Mouse (Mus musculus) gastrocnemius, adult 18-20 months (tissue): ENCODE data around the gene Crlf3. TPM values are rescaled to one million over a fixed set of nuclear protein-coding genes. Genes with fewer than 3 reads are reported as not detected.
"Not testable (repeated sequence)": the region's sequence is repeated elsewhere in the genome, so short reads cannot be mapped to it uniquely, and the experiment has no call there.

ENCODE experiments used
- DNase-seq: peaks from one replicate; pipeline ENCODE4 v3.0.0; 2021; ENCODE audit warnings: low spot score
- total RNA-seq, 2 experiments: library from RNA; stranded (reverse); gene quantifications; 2 replicates each; pipeline ENCODE4 v1.2.3; 2021

Crlf3 gene
- total RNA-seq, 2 experiments from 2014 or later: 3.4 to 3.9 TPM

DNA sequence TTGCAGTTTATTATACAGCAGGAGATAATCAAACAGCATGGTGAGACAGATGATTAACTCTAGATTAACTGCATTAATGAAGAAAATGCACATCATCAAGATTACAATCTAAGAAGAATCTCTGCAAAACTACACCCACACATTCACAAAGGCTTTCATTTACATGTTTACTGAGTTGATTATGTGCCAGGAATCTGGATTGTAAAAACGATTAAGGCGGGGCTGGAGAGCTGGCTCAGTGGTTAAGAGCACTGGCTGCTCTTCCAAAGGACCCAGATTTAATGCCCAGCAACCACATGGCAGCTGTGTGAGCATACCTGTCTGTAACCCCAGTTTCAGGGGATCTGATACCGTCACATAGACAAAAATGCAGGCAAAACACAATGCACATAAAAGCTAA lies 11.0 kb downstream of the Crlf3 start:
- DNase-seq: no peak

DNA sequence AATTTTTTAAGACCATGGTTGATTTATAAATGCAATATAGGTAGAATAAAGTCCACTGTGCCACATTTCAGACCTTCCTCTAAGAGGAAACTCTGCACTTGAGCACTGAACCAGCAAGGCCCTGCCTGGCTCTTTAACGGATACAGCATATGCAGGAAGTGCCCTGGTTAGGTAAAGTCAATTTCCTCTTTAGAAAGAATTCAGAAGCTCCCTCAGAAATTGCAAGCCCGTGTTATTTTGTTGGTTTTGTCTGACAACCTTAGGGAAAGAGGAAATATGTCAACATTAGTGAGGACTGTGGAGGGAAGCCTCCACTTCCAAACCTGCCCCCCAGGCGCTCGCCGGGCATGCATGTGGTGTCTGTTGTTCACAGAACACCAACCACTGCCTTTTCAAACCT lies 13.2 kb downstream of the Crlf3 start:
- DNase-seq: no peak

DNA sequence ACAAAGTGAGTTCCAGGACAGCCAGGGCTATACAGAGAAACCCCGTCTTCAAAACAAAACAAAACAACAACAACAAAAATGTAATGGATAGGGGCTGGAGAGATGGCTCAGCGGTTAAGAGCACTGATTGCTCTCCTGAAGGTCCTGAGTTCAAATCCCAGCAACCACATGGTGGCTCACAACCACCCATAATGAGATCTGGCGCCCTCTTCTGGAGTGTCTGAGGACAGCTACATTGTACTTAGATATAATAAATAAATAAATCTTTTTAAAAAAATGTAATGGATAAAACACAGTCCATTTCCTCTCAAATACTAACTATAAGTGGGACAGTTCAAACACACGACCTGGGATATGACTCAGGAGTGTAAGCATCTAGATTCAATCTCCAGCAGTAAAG lies 14.4 kb downstream of the Crlf3 start:
- not testable (repeated sequence) for DNase-seq

DNA sequence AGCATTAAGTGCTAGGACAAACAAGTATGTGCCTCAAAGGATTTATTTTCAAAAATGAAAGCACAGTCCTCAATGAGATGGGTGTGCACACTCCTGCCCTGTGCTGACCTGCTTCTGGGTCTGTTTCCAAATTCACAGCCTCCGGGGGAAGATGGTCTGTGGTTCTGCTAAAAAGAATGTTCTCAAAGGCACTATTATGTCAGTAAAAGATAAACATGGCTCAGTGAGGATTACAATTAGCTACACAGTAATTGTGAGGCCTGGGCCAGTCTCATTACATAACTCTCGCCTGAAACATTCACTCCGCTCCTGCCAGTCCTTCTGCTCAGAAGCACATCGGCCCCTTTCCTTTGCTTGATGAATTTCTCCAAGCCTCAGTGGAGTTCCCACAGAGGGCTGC lies 18.6 kb downstream of the Crlf3 start:
- DNase-seq: peak; percentile 15

DNA sequence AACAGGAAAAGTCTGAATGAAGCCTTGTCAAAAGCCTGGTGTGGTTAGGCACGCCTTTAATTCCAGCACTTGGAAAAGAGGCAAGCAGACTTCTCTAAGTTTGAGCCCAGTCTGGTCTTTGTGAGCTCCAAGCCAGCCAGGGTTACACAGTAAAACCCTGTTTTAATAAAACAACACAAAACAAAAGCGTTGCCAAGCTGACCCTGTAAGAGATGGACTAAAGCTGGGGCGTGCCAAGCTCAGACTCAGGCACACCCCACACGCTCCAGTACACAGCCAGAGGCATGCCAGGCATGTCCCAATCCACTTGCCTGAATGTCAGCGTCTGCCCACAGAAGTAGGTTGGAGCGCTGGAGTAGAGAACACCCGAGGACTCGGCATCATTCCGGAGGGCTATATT lies 24.6 kb downstream of the Crlf3 start:
- DNase-seq: no peak

DNA sequence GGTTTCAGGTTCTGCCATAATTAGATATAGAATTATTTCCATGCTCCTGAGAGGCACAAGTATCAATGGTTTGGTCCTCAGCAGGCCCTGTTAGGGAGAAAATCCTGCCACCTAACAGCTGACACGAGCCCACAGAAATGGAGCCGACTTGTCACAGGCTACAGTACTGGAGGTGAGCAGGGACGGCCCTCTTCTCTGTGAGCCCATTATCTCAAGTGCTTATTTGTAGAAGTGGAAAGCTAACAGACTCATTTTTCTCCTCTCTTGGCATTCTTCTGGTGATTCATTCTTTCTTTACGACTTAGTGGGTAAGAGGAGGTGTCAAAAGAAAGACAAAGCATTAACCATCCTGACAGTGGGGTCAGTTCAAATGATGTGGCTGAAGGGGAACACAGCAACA lies 26.1 kb downstream of the Crlf3 start:
- no peak for DNase-seq

DNA sequence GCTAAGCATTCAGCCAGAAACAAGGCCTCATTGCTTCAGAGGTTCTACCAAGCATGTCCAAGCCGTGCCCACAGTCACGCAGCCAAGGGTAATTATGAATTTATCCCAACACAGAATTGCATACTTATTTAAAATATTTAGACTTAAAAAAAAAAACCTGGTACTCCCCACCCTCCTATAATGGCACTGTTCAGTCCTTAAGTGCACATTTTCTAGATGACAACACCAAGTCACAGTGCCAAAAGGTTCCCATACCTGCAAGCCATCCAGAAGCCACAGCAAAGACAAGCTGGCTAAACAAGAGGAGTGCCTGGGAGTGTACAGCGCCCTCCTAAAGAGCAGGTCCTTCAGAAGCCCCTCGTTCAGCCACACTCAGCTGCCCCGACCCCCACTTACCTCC lies 27.6 kb downstream of the Crlf3 start:
- DNase-seq: no peak

DNA sequence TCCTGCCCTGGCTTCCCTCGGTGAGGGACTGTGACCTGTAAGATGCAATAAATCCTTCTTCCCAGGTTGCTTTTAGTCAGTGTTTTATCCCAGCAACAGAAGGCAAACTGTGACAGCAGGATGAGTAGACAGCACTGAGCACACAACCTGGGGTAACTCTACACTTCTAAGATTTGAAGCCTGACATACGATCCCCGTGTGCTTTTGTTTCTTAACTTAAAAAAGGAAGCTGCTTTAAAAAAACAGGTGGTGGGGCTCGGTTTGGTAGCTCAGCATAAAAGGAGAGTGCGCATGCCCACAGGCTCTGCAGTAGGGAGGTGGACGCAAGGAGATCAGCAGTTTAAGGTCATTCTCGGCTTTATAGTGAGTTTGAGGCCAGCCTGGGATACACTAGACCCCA lies 28.3 kb downstream of the Crlf3 start:
- DNase-seq: no peak

DNA sequence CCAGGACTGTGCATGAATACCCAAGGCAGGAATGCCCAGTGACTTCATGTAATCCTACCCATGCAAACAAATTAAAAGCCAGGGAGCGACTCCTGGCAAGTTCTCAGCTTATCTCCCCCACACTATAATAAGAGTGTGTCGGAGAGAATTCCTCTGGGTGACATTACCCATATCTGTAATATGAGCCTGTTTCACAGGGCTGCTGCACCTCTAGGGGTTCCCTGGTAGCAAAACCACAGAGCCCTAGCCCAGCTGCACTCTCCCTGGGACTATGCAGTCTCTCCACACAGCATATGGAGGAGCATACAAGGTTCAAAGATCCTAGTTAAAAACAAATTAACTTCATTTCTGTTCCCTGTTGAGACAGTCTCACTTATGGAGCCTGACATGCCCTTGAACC lies 30.7 kb downstream of the Crlf3 start:
- no peak for DNase-seq

DNA sequence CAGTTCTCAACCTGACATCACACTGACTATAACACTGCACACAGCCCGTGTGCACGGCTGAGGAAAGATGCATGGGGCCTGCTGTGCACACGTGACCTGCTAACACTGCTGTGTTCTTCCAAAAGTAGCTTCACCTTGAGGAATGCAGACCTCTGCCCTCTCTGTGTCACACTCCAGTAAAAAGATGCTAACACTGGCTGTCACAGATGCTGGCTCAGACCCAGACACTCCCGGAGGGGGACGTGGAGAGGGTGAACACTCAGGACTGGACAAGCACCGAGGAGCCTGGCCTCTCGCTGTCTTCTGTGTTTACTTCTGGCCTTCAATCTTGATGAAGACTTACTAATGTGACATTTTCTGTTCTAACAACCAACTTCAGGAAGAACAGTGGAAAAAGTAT lies 33.9 kb downstream of the Crlf3 start:
- DNase-seq: no peak

DNA sequence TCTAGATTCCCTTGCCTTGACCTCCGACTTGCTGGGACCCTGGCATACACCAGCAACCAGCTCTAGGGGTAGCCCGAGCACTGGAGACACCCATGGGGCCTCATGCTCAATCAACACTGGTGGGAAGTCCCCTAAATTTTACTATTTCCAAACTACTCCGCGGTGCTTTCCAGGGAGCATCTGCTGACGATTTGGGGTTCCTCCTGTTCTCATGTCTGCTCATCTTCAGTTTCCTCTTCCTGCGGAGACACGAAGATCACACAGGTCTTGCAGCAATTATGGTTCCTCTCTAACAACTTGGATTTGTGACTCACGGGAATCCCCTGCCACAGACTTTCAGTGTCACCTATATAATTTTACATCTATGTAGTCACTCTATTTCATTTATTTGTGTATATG lies 37.4 kb downstream of the Crlf3 start:
- DNase-seq: no peak

DNA sequence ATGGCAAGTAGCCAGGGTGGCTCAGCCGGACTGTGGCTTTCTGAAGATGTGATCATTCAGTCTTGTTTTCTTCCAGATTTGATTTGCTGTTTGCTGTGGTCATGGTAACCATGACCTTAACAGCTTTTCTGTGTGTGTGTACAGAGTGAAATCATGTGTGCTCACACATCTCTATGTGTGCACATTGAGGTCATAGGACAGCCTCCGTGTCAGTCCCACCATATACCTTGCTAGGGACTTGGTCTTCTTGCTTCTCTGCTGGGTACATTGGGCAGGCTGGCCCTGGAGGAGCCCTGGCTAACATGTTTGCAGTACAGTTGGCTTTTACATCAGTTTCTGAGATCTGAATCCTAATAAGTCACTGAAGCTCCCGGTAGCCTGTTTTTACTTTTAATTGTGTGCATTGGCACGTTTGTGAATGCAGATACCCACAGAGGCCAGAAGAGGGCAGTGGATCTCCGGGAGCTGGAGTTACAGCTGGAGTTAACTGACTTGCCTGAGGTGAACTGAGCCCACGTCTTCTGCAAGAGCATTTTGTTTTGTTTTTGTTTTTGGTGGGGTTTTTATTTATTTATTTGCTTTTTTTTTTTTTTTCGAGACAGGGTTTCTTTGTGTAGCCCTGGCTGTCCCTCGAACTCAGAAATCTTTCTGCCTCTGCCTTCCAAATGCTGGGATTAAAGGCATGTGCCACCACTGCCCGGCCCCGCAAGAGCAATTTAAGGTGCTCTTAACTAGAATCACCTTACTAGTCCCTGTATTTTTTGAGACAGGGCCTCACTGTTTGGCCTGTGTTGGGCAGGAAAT lies 38.0 kb downstream of the Crlf3 start:
- peak; percentile 59 for DNase-seq

DNA sequence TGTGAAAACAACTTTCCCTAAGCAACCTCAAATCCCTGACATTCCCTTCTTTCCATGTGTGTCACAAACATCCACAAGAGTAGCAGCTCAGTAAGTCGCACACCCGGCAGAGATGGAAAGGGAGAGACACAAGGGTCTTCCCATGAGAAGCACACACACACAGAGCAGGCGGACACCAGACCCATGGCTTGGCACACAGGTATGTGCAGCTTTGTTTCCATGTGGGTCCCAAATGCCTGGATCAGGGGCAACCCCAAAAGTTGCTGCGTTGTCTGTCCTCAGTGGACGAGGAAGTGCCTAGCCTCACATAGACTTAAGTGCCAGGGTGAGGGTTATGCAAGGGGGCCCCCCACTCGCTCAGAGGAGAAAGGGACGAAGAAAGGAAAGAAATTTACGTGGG lies 43.3 kb downstream of the Crlf3 start:
- DNase-seq: no peak

DNA sequence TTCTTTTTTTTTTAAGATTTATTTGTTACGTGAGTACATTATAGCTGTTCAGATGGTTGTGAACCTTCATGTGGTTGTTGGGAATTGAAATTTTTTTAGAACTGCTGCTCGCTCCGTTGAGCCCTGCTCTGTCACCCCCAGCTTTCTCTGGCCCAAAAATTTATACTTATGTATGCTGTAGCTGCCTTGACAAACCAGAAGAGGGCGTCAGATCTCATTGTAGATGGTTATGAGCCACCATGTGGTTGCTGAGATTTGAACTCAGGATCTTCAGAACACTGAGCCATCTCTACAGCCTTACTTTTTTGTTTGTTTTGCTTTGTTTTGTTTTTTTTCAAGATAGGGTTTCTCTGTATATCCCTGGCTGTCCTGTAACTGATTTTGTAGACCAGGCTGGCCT lies 59.5 kb downstream of the Crlf3 start:
- no peak for DNase-seq

DNA sequence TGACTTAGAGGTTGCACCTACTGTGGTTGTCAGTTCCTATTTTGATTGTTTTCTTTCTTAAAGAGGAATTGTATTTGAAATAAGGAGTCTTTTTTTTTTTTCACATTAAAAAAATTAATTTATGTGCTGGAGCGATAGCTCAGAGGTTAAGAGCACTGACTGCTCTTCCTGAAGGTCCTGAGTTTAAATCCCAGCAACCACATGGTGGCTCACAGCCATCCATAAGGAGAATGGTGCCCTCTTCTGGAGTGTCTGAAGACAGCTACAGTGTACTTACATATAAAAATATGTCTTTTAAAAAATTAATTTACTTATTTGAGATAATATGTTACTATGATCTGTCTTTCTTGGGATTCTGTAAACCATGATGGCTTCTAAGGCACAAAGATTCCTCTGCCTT lies 61.0 kb downstream of the Crlf3 start:
- no peak for DNase-seq

DNA sequence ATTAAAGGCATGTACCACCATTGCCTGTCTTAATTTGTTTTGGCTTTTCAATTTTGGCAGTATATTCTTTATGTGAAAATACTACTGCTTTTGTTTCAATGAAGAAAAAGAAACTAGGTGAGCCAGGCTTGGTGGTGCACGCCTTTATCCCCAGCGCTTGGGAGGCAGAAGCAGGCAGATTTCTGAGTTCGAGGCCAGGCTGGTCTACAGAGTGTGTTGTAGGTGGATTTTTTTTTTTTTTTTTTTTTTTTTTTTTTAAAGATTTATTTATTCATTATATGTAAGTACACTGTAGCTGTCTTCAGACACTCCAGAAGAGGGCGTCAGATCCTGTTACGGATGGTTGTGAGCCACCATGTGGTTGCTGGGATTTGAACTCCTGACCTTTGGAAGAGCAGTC lies 64.3 kb downstream of the Crlf3 start:
- DNase-seq: not testable (repeated sequence)

Other genes with a start within 250 kb of the Crlf3 start
- gene Utp6, start 118.6 kb downstream of the Crlf3 start, total RNA-seq: 10 to 100 TPM; 26.4 to 33.1 TPM
- gene Suz12, start 87.9 kb downstream of the Crlf3 start, total RNA-seq: 10 to 100 TPM; 18.3 to 18.8 TPM
- gene Atad5, start 8.4 kb upstream of the Crlf3 start, total RNA-seq: under 1 TPM; 0.64 to 0.78 TPM
- 10 to 100 TPM; 19.2 to 20.5 TPM for gene Tefm, start 61.2 kb upstream of the Crlf3 start, total RNA-seq
- 1 to 10 TPM; 2.7 to 3.6 TPM for gene Adap2, start 73.1 kb upstream of the Crlf3 start, total RNA-seq
- 1 to 10 TPM; 1.6 to 1.7 TPM for gene Rnf135, start 102.9 kb upstream of the Crlf3 start, total RNA-seq
- 10 to 100 TPM; 39.7 to 40.2 TPM for gene Rhot1, start 128.0 kb upstream of the Crlf3 start, total RNA-seq
- gene Rhbdl3, start 219.9 kb upstream of the Crlf3 start, total RNA-seq: 1 to 10 TPM; 4.2 to 5.1 TPM